Mouse (Mus musculus): ENCODE results near the gene Olfr417. TPM values are rescaled to one million over a fixed set of nuclear protein-coding genes. Genes with fewer than 3 reads are reported as not detected.
"Not testable (repeated sequence)": the region's sequence is repeated elsewhere in the genome, so short reads cannot be mapped to it uniquely, and the experiment has no call there.

Gene Olfr417
- not detected in 2 replicates for polyA plus RNA-seq (2014; fragmentation: Nextera tagmentation; extraction: Ambion mirVana)

- WGBS = 64% methylated on average over 2 of the region's 2 CpGs
- H3K27me3 ChIP-seq (ENCODE audit: control insufficient read depth, insufficient read depth, low read length) = no peaks in the 10 kb centered on the region
- H3K9ac ChIP-seq (replicated peaks; ENCODE audit: low read depth, low read length) = no peak within 1 kb of the TSS
- no peaks in the 10 kb centered on the region for H3K4me1 ChIP-seq (ENCODE audit: control insufficient read depth, insufficient read depth, low read length)
- ATAC-seq (ENCODE audit: insufficient number of reproducible peaks, insufficient read depth, low FRiP score, low read depth) = no peak
- H3K9me3 ChIP-seq (ENCODE audit: control insufficient read depth, low read depth, low read length) = no peaks in the 10 kb centered on the region
- H3K27ac ChIP-seq (ENCODE audit: low read length) = no peak within 1 kb of the TSS
- H3K36me3 ChIP-seq (ENCODE audit: control insufficient read depth, insufficient read depth, low read length) = no peaks in the 10 kb centered on the region
- H3K4me2 ChIP-seq (replicated peaks; ENCODE audit: low read depth, low read length) = no peak within 1 kb of the TSS
- no peak within 1 kb of the TSS for H3K4me3 ChIP-seq (ENCODE audit: low read depth, low read length)
Observed at GRCm38 (mm10) chr1:174364882-174365451, at the start of gene Olfr417. TSS of gene Olfr417 (plus strand) at chr1:174365122.

GRCm38 (mm10) chr1:174317308-174317707 is 47.6 kb upstream of the Olfr417 start:
- no peak overlapping the region for H3K27ac ChIP-seq (ENCODE audit: low read length)
- no peak overlapping the region for H3K4me3 ChIP-seq (ENCODE audit: low read depth, low read length)
- ATAC-seq (ENCODE audit: insufficient number of reproducible peaks, insufficient read depth, low FRiP score, low read depth) = no peak
- WGBS = 74% methylated on average over 2 of the region's 2 CpGs
- no peak overlapping the region for H3K9ac ChIP-seq (replicated peaks; ENCODE audit: low read depth, low read length)
- no peaks in the 10 kb centered on the region for H3K4me1 ChIP-seq (ENCODE audit: control insufficient read depth, insufficient read depth, low read length)
- H3K9me3 ChIP-seq (ENCODE audit: control insufficient read depth, low read depth, low read length) = no peaks in the 10 kb centered on the region
- no peak overlapping the region for H3K4me2 ChIP-seq (replicated peaks; ENCODE audit: low read depth, low read length)
- no peaks in the 10 kb centered on the region for H3K27me3 ChIP-seq (ENCODE audit: control insufficient read depth, insufficient read depth, low read length)
- H3K36me3 ChIP-seq (ENCODE audit: control insufficient read depth, insufficient read depth, low read length) = no peaks in the 10 kb centered on the region

- H3K9me3 ChIP-seq (ENCODE audit: control insufficient read depth, low read depth, low read length) = no peaks in the 10 kb centered on the region
- H3K27ac ChIP-seq (ENCODE audit: low read length) = no peak within 1 kb of the TSS
- no peaks in the 10 kb centered on the region for H3K27me3 ChIP-seq (ENCODE audit: control insufficient read depth, insufficient read depth, low read length)
- no peaks in the 10 kb centered on the region for H3K4me1 ChIP-seq (ENCODE audit: control insufficient read depth, insufficient read depth, low read length)
- H3K36me3 ChIP-seq (ENCODE audit: control insufficient read depth, insufficient read depth, low read length) = no peaks in the 10 kb centered on the region
- H3K4me2 ChIP-seq (replicated peaks; ENCODE audit: low read depth, low read length) = no peak within 1 kb of the TSS
- no peak within 1 kb of the TSS for H3K9ac ChIP-seq (replicated peaks; ENCODE audit: low read depth, low read length)
- ATAC-seq (ENCODE audit: insufficient number of reproducible peaks, insufficient read depth, low FRiP score, low read depth) = no peak
- no peak within 1 kb of the TSS for H3K4me3 ChIP-seq (ENCODE audit: low read depth, low read length)
Observed at GRCm38 (mm10) chr1:174330218-174330617, 34.7 kb upstream of the Olfr417 start, which contains the start of gene Mptx1. TSS of gene Mptx1 (plus strand) at chr1:174330518.

- H3K9ac ChIP-seq (replicated peaks; ENCODE audit: low read depth, low read length); H3K27ac ChIP-seq (ENCODE audit: low read length); H3K36me3 ChIP-seq (ENCODE audit: control insufficient read depth, insufficient read depth, low read length); H3K4me1 ChIP-seq (ENCODE audit: control insufficient read depth, insufficient read depth, low read length); H3K4me3 ChIP-seq (ENCODE audit: low read depth, low read length); H3K27me3 ChIP-seq (ENCODE audit: control insufficient read depth, insufficient read depth, low read length); H3K9me3 ChIP-seq (ENCODE audit: control insufficient read depth, low read depth, low read length); H3K4me2 ChIP-seq (replicated peaks; ENCODE audit: low read depth, low read length); ATAC-seq (ENCODE audit: insufficient number of reproducible peaks, insufficient read depth, low FRiP score, low read depth): not testable (repeated sequence)
- 60% methylated on average over 1 of the region's 1 CpGs for WGBS
Observed at GRCm38 (mm10) chr1:174353636-174354035, 11.3 kb upstream of the Olfr417 start.

DNA sequence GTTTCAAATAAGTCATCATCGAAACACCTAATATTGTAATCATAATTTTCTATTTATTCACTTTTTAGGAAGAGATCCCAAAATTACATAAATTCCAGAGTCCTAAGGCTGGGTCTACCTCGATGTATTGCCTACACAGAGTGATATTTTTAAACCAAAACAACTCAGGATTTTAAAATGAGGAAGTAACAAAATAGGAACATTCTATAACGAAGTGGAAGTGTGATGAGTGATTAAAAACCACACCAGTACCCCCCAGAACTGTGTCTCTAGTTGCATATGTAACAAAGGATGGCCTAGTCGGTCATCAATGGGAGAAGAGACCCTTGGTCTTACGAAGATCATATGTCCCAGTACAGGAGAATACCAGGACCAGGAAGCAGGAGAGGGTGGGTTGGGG is 10.3 kb upstream of the Olfr417 start:
- Histone ChIP-seq H3K4me1 (ENCODE audit: control insufficient read depth, insufficient read depth, low read length) (no peaks in the 10 kb centered on the region), H3K4me3 (ENCODE audit: low read depth, low read length) (no peak overlapping the region), H3K9me3 (ENCODE audit: control insufficient read depth, low read depth, low read length) (no peaks in the 10 kb centered on the region), H3K9ac (replicated peaks; ENCODE audit: low read depth, low read length) (no peak overlapping the region), H3K27me3 (ENCODE audit: control insufficient read depth, insufficient read depth, low read length) (no peaks in the 10 kb centered on the region), H3K27ac (ENCODE audit: low read length) (no peak overlapping the region), H3K4me2 (replicated peaks; ENCODE audit: low read depth, low read length) (no peak overlapping the region), H3K36me3 (ENCODE audit: control insufficient read depth, insufficient read depth, low read length) (no peaks in the 10 kb centered on the region)
- no peak for ATAC-seq (ENCODE audit: insufficient number of reproducible peaks, insufficient read depth, low FRiP score, low read depth)
- WGBS = 78% methylated on average over 5 of the region's 5 CpGs

GRCm38 (mm10) chr1:174373799-174374198 is 8.9 kb downstream of the Olfr417 start:
- ATAC-seq (ENCODE audit: insufficient number of reproducible peaks, insufficient read depth, low FRiP score, low read depth) = no peak
- no peaks in the 10 kb centered on the region for H3K9me3 ChIP-seq (ENCODE audit: control insufficient read depth, low read depth, low read length)
- no peaks in the 10 kb centered on the region for H3K27me3 ChIP-seq (ENCODE audit: control insufficient read depth, insufficient read depth, low read length)
- H3K4me3 ChIP-seq (ENCODE audit: low read depth, low read length) = no peak overlapping the region
- no peak overlapping the region for H3K9ac ChIP-seq (replicated peaks; ENCODE audit: low read depth, low read length)
- H3K36me3 ChIP-seq (ENCODE audit: control insufficient read depth, insufficient read depth, low read length) = no peaks in the 10 kb centered on the region
- H3K27ac ChIP-seq (ENCODE audit: low read length) = no peak overlapping the region
- H3K4me1 ChIP-seq (ENCODE audit: control insufficient read depth, insufficient read depth, low read length) = no peaks in the 10 kb centered on the region
- WGBS = 86% methylated on average over 3 of the region's 3 CpGs
- no peak overlapping the region for H3K4me2 ChIP-seq (replicated peaks; ENCODE audit: low read depth, low read length)

DNA sequence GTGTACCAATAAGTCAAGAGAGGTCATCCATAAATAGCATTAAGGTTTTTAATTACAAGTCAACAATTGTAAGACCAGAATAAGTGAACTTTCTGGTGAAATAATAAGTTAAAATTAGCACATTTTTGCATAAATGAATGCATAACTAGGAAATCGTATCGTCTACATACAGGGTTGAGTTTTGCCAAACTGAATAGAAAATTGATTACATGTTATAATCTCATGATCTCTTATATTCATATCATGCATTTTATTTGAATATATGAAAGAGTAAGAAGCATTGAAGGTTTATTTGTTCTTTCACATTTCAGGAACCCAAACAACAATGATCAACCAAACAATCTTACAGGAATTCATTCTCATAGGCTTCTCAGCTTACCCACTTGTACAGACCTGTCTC is 25.8 kb downstream of the Olfr417 start, which contains the start of gene Olfr248:
Gene Olfr248 (plus strand): TSS at position 301 of the 400 bp plus-strand sequence.
- Histone ChIP-seq H3K9me3 (ENCODE audit: control insufficient read depth, low read depth, low read length) (no peaks in the 10 kb centered on the region), H3K9ac (replicated peaks; ENCODE audit: low read depth, low read length) (no peak within 1 kb of the TSS), H3K36me3 (ENCODE audit: control insufficient read depth, insufficient read depth, low read length) (no peaks in the 10 kb centered on the region), H3K27ac (ENCODE audit: low read length) (no peak within 1 kb of the TSS), H3K4me2 (replicated peaks; ENCODE audit: low read depth, low read length) (no peak within 1 kb of the TSS), H3K27me3 (ENCODE audit: control insufficient read depth, insufficient read depth, low read length) (no peaks in the 10 kb centered on the region), H3K4me1 (ENCODE audit: control insufficient read depth, insufficient read depth, low read length) (no peaks in the 10 kb centered on the region), H3K4me3 (ENCODE audit: low read depth, low read length) (no peak within 1 kb of the TSS)
- ATAC-seq (ENCODE audit: insufficient number of reproducible peaks, insufficient read depth, low FRiP score, low read depth) = no peak
- 89% methylated on average over 2 of the region's 2 CpGs for WGBS

DNA sequence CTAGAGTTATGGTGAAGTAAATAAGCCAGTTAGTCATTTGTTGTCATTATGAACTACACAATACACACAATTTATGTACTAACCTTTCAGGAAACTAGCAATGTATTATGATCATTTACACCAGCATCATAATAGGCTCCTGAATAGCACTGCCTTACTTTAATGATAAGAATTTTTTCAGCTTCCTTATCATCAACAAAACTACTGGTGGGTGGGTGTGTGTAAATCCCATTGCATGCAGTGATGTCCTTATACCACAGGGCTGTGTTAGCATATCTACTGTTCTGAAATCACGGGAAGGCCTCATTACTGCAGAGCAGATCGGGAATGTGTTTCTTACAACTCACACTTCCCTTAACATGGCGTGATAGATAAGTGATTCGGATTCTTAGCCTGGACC is 58.0 kb downstream of the Olfr417 start:
- no peaks in the 10 kb centered on the region for H3K36me3 ChIP-seq (ENCODE audit: control insufficient read depth, insufficient read depth, low read length)
- H3K4me2 ChIP-seq (replicated peaks; ENCODE audit: low read depth, low read length) = no peak overlapping the region
- H3K4me1 ChIP-seq (ENCODE audit: control insufficient read depth, insufficient read depth, low read length) = no peaks in the 10 kb centered on the region
- no peak for ATAC-seq (ENCODE audit: insufficient number of reproducible peaks, insufficient read depth, low FRiP score, low read depth)
- WGBS = 85% methylated on average over 4 of the region's 4 CpGs
- H3K9ac ChIP-seq (replicated peaks; ENCODE audit: low read depth, low read length) = no peak overlapping the region
- H3K27ac ChIP-seq (ENCODE audit: low read length) = no peak overlapping the region
- H3K27me3 ChIP-seq (ENCODE audit: control insufficient read depth, insufficient read depth, low read length) = no peaks in the 10 kb centered on the region
- no peak overlapping the region for H3K4me3 ChIP-seq (ENCODE audit: low read depth, low read length)
- H3K9me3 ChIP-seq (ENCODE audit: control insufficient read depth, low read depth, low read length) = no peaks in the 10 kb centered on the region

- Histone ChIP-seq H3K4me3 (ENCODE audit: low read depth, low read length) (no peak within 1 kb of the TSS), H3K27ac (ENCODE audit: low read length) (no peak within 1 kb of the TSS), H3K9ac (replicated peaks; ENCODE audit: low read depth, low read length) (no peak within 1 kb of the TSS), H3K27me3 (ENCODE audit: control insufficient read depth, insufficient read depth, low read length) (no peaks in the 10 kb centered on the region), H3K9me3 (ENCODE audit: control insufficient read depth, low read depth, low read length) (no peaks in the 10 kb centered on the region), H3K4me1 (ENCODE audit: control insufficient read depth, insufficient read depth, low read length) (no peaks in the 10 kb centered on the region), H3K4me2 (replicated peaks; ENCODE audit: low read depth, low read length) (no peak within 1 kb of the TSS), H3K36me3 (ENCODE audit: control insufficient read depth, insufficient read depth, low read length) (no peaks in the 10 kb centered on the region)
- 67% methylated on average over 1 of the region's 1 CpGs for WGBS
- no peak for ATAC-seq (ENCODE audit: insufficient number of reproducible peaks, insufficient read depth, low FRiP score, low read depth)
Observed at GRCm38 (mm10) chr1:174423764-174424163, 58.8 kb downstream of the Olfr417 start, which contains the start of gene Olfr414. TSS of gene Olfr414 (plus strand) at chr1:174424064.

All from stomach, embryonic 14.5 days (tissue).